Mouse (Mus musculus): ENCODE data around the gene Sbf2. TPM values are rescaled to one million over a fixed set of nuclear protein-coding genes. Genes with fewer than 3 reads are reported as not detected.

Gene Sbf2
- total RNA-seq (2012; rRNA removed): 1.3 and 2.0 TPM in 2 replicates
- polyA plus RNA-seq (2012; ENCODE audit: insufficient read depth in 1 of 2, insufficient read length in 2 of 2, low read depth in 1 of 2, low replicate concordance in 2 of 2, missing spikeins in 1 of 2): 1 to 10 TPM in 1 of 2 experiments, not detected in 1; 4.4 TPM

DNA sequence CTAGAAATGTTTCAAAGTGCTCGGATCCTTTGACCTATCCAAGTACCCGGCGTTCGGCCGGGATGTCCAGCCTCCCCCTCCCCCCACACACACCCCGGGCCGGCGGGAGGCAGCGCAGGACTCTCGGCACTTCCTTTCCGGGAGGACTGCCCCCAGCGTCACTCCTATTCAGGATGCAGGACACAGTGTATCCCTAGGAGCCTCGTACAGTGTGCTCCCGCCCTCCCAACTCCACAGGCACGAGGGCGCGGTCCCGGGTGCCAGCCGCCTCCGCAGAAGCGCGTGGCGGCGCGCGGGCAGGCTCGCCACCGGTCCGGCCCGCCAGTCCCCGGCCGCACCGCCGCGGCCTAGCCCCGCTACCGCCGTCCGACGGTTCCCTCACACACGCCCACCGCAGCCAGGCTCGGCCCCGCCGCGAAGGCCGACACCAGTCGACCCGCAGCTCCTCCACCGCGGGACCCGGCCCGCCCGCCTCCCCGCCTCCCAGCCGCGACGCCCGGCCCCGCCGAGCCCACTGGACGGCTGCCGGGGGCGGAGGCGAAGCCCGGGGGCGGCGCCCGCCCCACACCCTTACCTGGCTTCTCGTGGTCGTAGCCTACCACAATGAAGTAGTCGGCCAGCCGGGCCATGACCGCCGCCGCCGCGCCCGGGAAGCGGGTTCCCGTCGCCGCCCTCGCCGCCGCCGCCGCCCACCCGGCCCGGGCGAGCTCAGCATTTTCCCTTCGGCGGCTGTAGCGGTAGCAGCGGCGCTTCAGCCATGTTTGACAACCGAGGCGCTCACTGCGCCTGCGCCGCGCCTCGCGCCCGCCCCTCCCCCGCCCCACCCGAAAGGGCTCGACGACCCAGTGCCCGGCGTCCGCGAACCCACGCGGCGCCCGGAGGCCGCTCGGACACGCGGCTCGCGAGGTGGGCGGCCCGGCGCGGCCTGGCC is at the start of gene Sbf2:
TSS of gene Sbf2 (minus strand) at position 790 of the 931 bp plus-strand sequence.
- peak; percentile 54 for DNase-seq (ENCODE audit: low read depth, low spot score)
- H3K4me1 ChIP-seq (ENCODE audit: control insufficient read depth in 1 of 2, insufficient read depth in 2 of 2, low read length in 2 of 2): no peaks in the 10 kb centered on the region; a peak in 1 of 4 replicates
- peaks cover 0 to 3% of the 10 kb centered on the region in 2 experiments; a peak in 1 of 4 replicates for H3K36me3 ChIP-seq (ENCODE audit: control insufficient read depth in 1 of 2, insufficient read depth in 2 of 2, low read length in 2 of 2)
- peak within 1 kb of the TSS; percentile 78 for H3K9ac ChIP-seq (ENCODE audit: control insufficient read depth, low read depth, low read length, poor library complexity, severe bottlenecking)
- TF ChIP-seq NELFE (IDR thresholded peaks at IDR 0.05; ENCODE audit: low read depth, low read length) (peak; percentile 30; the same call in 1 of the 2 replicates), POLR2A (IDR thresholded peaks at IDR 0.05; ENCODE audit: control insufficient read depth in 1 of 2, insufficient read depth in 1 of 2, low read depth in 1 of 2, low read length in 2 of 2, poor library complexity in 1 of 2) (peak in 1 of 2 experiments; percentile 17; a peak in 1 of 4 replicates), SIN3A (IDR thresholded peaks at IDR 0.05; ENCODE audit: low read length) (0 out of 2 replicates have a peak, but pooled peaks have one; percentile 17), GATA1 (IDR thresholded peaks at IDR 0.05; ENCODE audit: low read depth, low read length) (no peak), GABPA (IDR thresholded peaks at IDR 0.05; ENCODE audit: low read depth, low read length) (no peak), POLR2AphosphoS5 (IDR thresholded peaks at IDR 0.05; ENCODE audit: borderline replicate concordance, low read depth, low read length) (no peak), USF2 (IDR thresholded peaks at IDR 0.05; ENCODE audit: borderline replicate concordance in 1 of 2, insufficient read depth in 1 of 2, low read depth in 1 of 2, low read length in 2 of 2) (no peak), MXI1 (IDR thresholded peaks at IDR 0.05; ENCODE audit: low read depth, low read length) (0 out of 2 replicates have a peak, but pooled peaks have one; percentile 25), NRF1 (IDR thresholded peaks at IDR 0.05; ENCODE audit: insufficient read depth, low read depth, low read length, poor library complexity, severe bottlenecking) (peak; percentile 78), TBP (IDR thresholded peaks at IDR 0.05; ENCODE audit: low read depth, low read length) (no peak), JUND (IDR thresholded peaks at IDR 0.05; ENCODE audit: low read depth, low read length) (no peak), MAFK (IDR thresholded peaks at IDR 0.05; ENCODE audit: borderline replicate concordance, low read depth, low read length) (no peak), MYC (IDR thresholded peaks at IDR 0.05; ENCODE audit: low read depth, low read length) (no peak)
- peaks cover 0 to 1% of the 10 kb centered on the region in 2 experiments; a peak in 2 of 4 replicates for H3K27me3 ChIP-seq (ENCODE audit: control insufficient read depth in 1 of 2, insufficient read depth in 2 of 2, low read length in 2 of 2)
- H3K27ac ChIP-seq (ENCODE audit: control insufficient read depth, low read depth, low read length): peak within 1 kb of the TSS; percentile 32
- H3K4me3 ChIP-seq (ENCODE audit: control insufficient read depth in 1 of 2, insufficient read depth in 1 of 2, low read depth in 2 of 2, low read length in 2 of 2): peak within 1 kb of the TSS; percentile 64 to 66
- H3K79me2 ChIP-seq (ENCODE audit: control insufficient read depth, insufficient read depth, low read length, poor library complexity): no peaks in the 10 kb centered on the region; the same call in 1 of the 2 replicates
- H3K9me3 ChIP-seq (replicated peaks; ENCODE audit: insufficient read depth, low read length): no peaks in the 10 kb centered on the region

DNA sequence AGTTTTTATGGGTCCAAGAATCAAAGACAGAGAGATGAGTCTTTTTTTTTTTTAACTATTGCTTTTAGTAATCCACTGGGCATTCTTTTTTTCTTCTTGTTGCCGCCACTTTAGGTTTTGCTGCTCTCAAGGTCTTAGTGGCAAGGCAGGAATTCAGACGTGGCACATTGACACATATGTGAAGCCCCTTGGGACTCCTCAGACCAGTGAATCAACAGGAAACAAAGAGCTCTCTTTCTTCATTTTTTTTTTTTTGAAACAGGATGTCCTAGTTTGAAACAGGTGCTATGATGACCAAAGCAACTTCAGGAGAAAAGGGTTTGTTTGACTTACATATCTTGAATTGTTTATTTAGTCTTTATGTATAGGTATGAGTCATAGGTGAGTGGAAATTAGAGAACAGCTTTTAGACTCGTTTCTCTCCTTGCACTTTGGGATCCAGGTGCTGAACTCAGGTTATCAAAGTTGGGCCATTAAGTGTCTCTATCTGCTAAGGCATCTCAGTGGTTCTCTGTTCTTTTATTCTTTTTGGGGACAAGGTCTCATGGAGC is 43.7 kb upstream of the Sbf2 start:
- DNase-seq (ENCODE audit: low read depth, low spot score): no peak
- H3K4me3 ChIP-seq (ENCODE audit: control insufficient read depth in 1 of 2, insufficient read depth in 1 of 2, low read depth in 2 of 2, low read length in 2 of 2): no peak overlapping the region
- no peaks in the 10 kb centered on the region for H3K36me3 ChIP-seq (ENCODE audit: control insufficient read depth in 1 of 2, insufficient read depth in 2 of 2, low read length in 2 of 2)
- H3K79me2 ChIP-seq (ENCODE audit: control insufficient read depth, insufficient read depth, low read length, poor library complexity): no peaks in the 10 kb centered on the region
- H3K27ac ChIP-seq (ENCODE audit: control insufficient read depth, low read depth, low read length): no peak overlapping the region
- no peaks in the 10 kb centered on the region for H3K4me1 ChIP-seq (ENCODE audit: control insufficient read depth in 1 of 2, insufficient read depth in 2 of 2, low read length in 2 of 2)
- no peaks in the 10 kb centered on the region for H3K9me3 ChIP-seq (replicated peaks; ENCODE audit: insufficient read depth, low read length)
- H3K27me3 ChIP-seq (ENCODE audit: control insufficient read depth in 1 of 2, insufficient read depth in 2 of 2, low read length in 2 of 2): peaks cover 4 to 8% of the 10 kb centered on the region in 2 experiments
- TF ChIP-seq GATA1 (IDR thresholded peaks at IDR 0.05; ENCODE audit: low read depth, low read length) (no peak), ZNF384 (IDR thresholded peaks at IDR 0.05; ENCODE audit: low read depth, low read length) (no peak), ETS1 (IDR thresholded peaks at IDR 0.05; ENCODE audit: low read depth, low read length) (no peak), POLR2AphosphoS5 (IDR thresholded peaks at IDR 0.05; ENCODE audit: borderline replicate concordance, low read depth, low read length) (no peak), USF1 (IDR thresholded peaks at IDR 0.05; ENCODE audit: low read depth, low read length) (no peak), ZC3H11A (IDR thresholded peaks at IDR 0.05; ENCODE audit: low read depth, low read length) (no peak), NELFE (IDR thresholded peaks at IDR 0.05; ENCODE audit: low read depth, low read length) (no peak), RCOR1 (IDR thresholded peaks at IDR 0.05; ENCODE audit: low read depth, low read length) (no peak), ELF1 (IDR thresholded peaks at IDR 0.05; ENCODE audit: low read depth, low read length) (no peak), MYB (IDR thresholded peaks at IDR 0.05; ENCODE audit: low read depth, low read length) (no peak), MAZ (IDR thresholded peaks at IDR 0.05; ENCODE audit: low read depth, low read length) (no peak), CHD2 (IDR thresholded peaks at IDR 0.05; ENCODE audit: low read length) (no peak), EP300 (IDR thresholded peaks at IDR 0.05; ENCODE audit: low read depth in 1 of 2, low read length in 2 of 2) (no peak), KAT2A (conservative IDR thresholded peaks at IDR 0.05; ENCODE audit: low read depth, low read length) (no peak), TCF12 (IDR thresholded peaks at IDR 0.05; ENCODE audit: low read depth, low read length) (no peak), MXI1 (IDR thresholded peaks at IDR 0.05; ENCODE audit: low read depth, low read length) (no peak), CHD1 (IDR thresholded peaks at IDR 0.05; ENCODE audit: low read depth, low read length) (no peak), MAFK (IDR thresholded peaks at IDR 0.05; ENCODE audit: borderline replicate concordance, low read depth, low read length) (no peak), E2F4 (IDR thresholded peaks at IDR 0.05; ENCODE audit: borderline replicate concordance, low read depth, low read length) (no peak)
- H3K9ac ChIP-seq (ENCODE audit: control insufficient read depth, low read depth, low read length, poor library complexity, severe bottlenecking): no peak overlapping the region
